Mouse (Mus musculus) left cerebral cortex, postnatal 10 days (tissue): ENCODE data around the gene Phc2. TPM values are rescaled to one million over a fixed set of nuclear protein-coding genes. Genes with fewer than 3 reads are reported as not detected.
A peak's percentile ranks its signal among the peaks of the same experiment; 100 is the strongest.

Experiments used
- DNase-seq, 2 experiments: peaks; one replicate each; pipeline ENCODE4 v3.0.0; 2021 to 2022; ENCODE audit warnings: low spot score in 2 of 2, mixed read lengths in 1 of 2; ENCODE audit errors: extremely low spot score in 1 of 2
- intact Hi-C: fragments of 180-260 bp; cut with DNase I; formaldehyde crosslinking; loops from one replicate; pipeline ENCODE4 v1.15.1; 2025
- total RNA-seq, 2 experiments: library from RNA; stranded (reverse); gene quantifications; 2 replicates each; pipeline ENCODE4 v1.2.3; 2021

Gene Phc2
- total RNA-seq, 2 experiments from 2014 or later: 65.1 to 71.4 TPM

- intact Hi-C loops: no loop called here
- no peak for DNase-seq
Observed at GRCm38 (mm10) chr4:128682281-128682680, 27.8 kb downstream of the Phc2 start.

GRCm38 (mm10) chr4:128683706-128684105 lies 29.2 kb downstream of the Phc2 start:
- no peak for DNase-seq
- intact Hi-C loops: no loop called here

- intact Hi-C loops: no loop called here
- DNase-seq: no peak
Observed at GRCm38 (mm10) chr4:128684108-128684507, 29.6 kb downstream of the Phc2 start.

- intact Hi-C loops: no loop called here
- peak in 1 of 2 experiments; percentile 66 for DNase-seq
Observed at GRCm38 (mm10) chr4:128688513-128688913, 34.0 kb downstream of the Phc2 start.

- peak in 1 of 2 experiments; percentile 69 for DNase-seq
- intact Hi-C loops: no loop called here
Observed at GRCm38 (mm10) chr4:128688976-128689375, 34.5 kb downstream of the Phc2 start.

GRCm38 (mm10) chr4:128689739-128690304 lies 35.3 kb downstream of the Phc2 start:
- no peak for DNase-seq
- intact Hi-C loops: no loop called here

- no peak for DNase-seq
- intact Hi-C loops: no loop called here
Observed at GRCm38 (mm10) chr4:128691195-128691594, 36.7 kb downstream of the Phc2 start.

GRCm38 (mm10) chr4:128692149-128692925 lies 37.8 kb downstream of the Phc2 start:
- intact Hi-C loops: no loop called here
- DNase-seq: no peak

GRCm38 (mm10) chr4:128693207-128693606 lies 38.7 kb downstream of the Phc2 start:
- DNase-seq: no peak
- intact Hi-C loops: no loop called here

- intact Hi-C loops: no loop called here
- no peak for DNase-seq
Observed at GRCm38 (mm10) chr4:128694315-128694714, 39.8 kb downstream of the Phc2 start.

- intact Hi-C loops: no loop called here
- DNase-seq: no peak
Observed at GRCm38 (mm10) chr4:128695149-128695548, 40.6 kb downstream of the Phc2 start.

- peak; percentile 61 to 74 for DNase-seq
- intact Hi-C loops: no loop called here
Observed at GRCm38 (mm10) chr4:128698011-128698861, 43.7 kb downstream of the Phc2 start.

GRCm38 (mm10) chr4:128699916-128700315 lies 45.4 kb downstream of the Phc2 start:
- intact Hi-C loops: no loop called here
- peak in 1 of 2 experiments; percentile 6 for DNase-seq

GRCm38 (mm10) chr4:128700543-128700942 lies 46.0 kb downstream of the Phc2 start:
- intact Hi-C loops: no loop called here
- peak in 1 of 2 experiments; percentile 28 for DNase-seq

GRCm38 (mm10) chr4:128705138-128705720 lies 50.7 kb downstream of the Phc2 start:
- intact Hi-C loops: no loop called here

GRCm38 (mm10) chr4:128706626-128707025 lies 52.1 kb downstream of the Phc2 start:
- intact Hi-C loops: loop anchor here (2.0 kb wide), 1 partner anchor 92 kb away; no protein-coding TSS in a partner anchor

More at GRCm38 (mm10) chr4:128705138-128705720, 50.7 kb downstream of the Phc2 start:
- no peak for DNase-seq

GRCm38 (mm10) chr4:128707384-128707783 lies 52.9 kb downstream of the Phc2 start:
- DNase-seq: no peak
- intact Hi-C loops: loop anchor here (2.0 kb wide), 1 partner anchor 93 kb away; no protein-coding TSS in a partner anchor

More at GRCm38 (mm10) chr4:128706626-128707025, 52.1 kb downstream of the Phc2 start:
- DNase-seq: peak in 1 of 2 experiments; percentile 60

GRCm38 (mm10) chr4:128709061-128709780 lies 54.7 kb downstream of the Phc2 start:
- intact Hi-C loops: loop anchor here (2.0 kb wide), 1 partner anchor 152 kb away; no protein-coding TSS in a partner anchor
- DNase-seq: no peak
